Mouse (Mus musculus): ENCODE results near the gene Lmo2. TPM values are rescaled to one million over a fixed set of nuclear protein-coding genes. Genes with fewer than 3 reads are reported as not detected.
"Not testable (repeated sequence)": the region's sequence is repeated elsewhere in the genome, so short reads cannot be mapped to it uniquely, and the experiment has no call there.

Gene Lmo2
- polyA plus RNA-seq, 1 experiment from 2014 or later, result 19.8 TPM

GRCm38 (mm10) chr2:103987595-103987994 is 29.8 kb downstream of the Lmo2 start:
- H3K4me3 ChIP-seq (replicated peaks; ENCODE audit: low read length); ATAC-seq: not testable (repeated sequence)

GRCm38 (mm10) chr2:103989724-103990123 is 31.9 kb downstream of the Lmo2 start:
- ATAC-seq, result no peak
- H3K27me3 ChIP-seq (replicated peaks; ENCODE audit: control insufficient read depth, insufficient read depth, low read length), result no peaks in the 10 kb centered on the region
- H3K27ac ChIP-seq (ENCODE audit: low read length), result no peak overlapping the region
- H3K36me3 ChIP-seq (ENCODE audit: control insufficient read depth, insufficient read depth), result no peaks in the 10 kb centered on the region
- 84% methylated on average over 6 of the region's 6 CpGs for WGBS
- no peak overlapping the region for H3K9ac ChIP-seq (replicated peaks; ENCODE audit: low read depth, low read length)
- H3K9me3 ChIP-seq (ENCODE audit: control insufficient read depth, low read length), result no peaks in the 10 kb centered on the region
- no peak overlapping the region for H3K4me3 ChIP-seq (replicated peaks; ENCODE audit: low read length)
- no peak overlapping the region for H3K4me2 ChIP-seq (ENCODE audit: low read length)
- H3K4me1 ChIP-seq (replicated peaks; ENCODE audit: control insufficient read depth, insufficient read depth, low read length), result 0 out of 2 replicates have a peak, but pooled peaks cover 4% of the 10 kb centered on the region

More at GRCm38 (mm10) chr2:103987595-103987994, 29.8 kb downstream of the Lmo2 start:
- H3K4me1 ChIP-seq (replicated peaks; ENCODE audit: control insufficient read depth, insufficient read depth, low read length); H3K27me3 ChIP-seq (replicated peaks; ENCODE audit: control insufficient read depth, insufficient read depth, low read length); H3K36me3 ChIP-seq (ENCODE audit: control insufficient read depth, insufficient read depth); H3K4me2 ChIP-seq (ENCODE audit: low read length); H3K27ac ChIP-seq (ENCODE audit: low read length); H3K9me3 ChIP-seq (ENCODE audit: control insufficient read depth, low read length); H3K9ac ChIP-seq (replicated peaks; ENCODE audit: low read depth, low read length): not testable (repeated sequence)
- WGBS, result 75% methylated on average over 3 of the region's 8 CpGs

DNA sequence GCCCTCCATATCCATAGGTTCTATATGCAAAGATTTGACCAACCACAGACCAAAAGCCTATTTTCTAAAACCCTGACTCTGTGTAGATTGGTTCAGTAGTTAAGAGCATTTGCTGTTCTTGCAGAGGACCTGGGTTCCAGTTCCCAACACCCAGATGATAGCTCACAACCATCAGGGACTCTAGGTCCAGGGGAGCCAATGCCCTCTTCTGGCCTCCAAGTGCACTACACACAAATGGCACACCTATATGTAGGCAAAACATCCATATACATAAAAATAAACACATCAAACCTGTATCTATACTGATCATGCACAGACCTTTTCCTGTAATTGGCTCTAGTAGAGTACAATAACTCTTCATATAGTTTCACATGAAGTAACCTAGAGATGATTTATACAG is 33.5 kb downstream of the Lmo2 start:
- Histone ChIP-seq H3K36me3 (ENCODE audit: control insufficient read depth, insufficient read depth) (no peaks in the 10 kb centered on the region), H3K4me2 (ENCODE audit: low read length) (no peak overlapping the region), H3K27me3 (replicated peaks; ENCODE audit: control insufficient read depth, insufficient read depth, low read length) (no peaks in the 10 kb centered on the region), H3K4me1 (replicated peaks; ENCODE audit: control insufficient read depth, insufficient read depth, low read length) (0 out of 2 replicates have a peak, but pooled peaks cover 4% of the 10 kb centered on the region), H3K9ac (replicated peaks; ENCODE audit: low read depth, low read length) (no peak overlapping the region), H3K27ac (ENCODE audit: low read length) (no peak overlapping the region), H3K4me3 (replicated peaks; ENCODE audit: low read length) (no peak overlapping the region), H3K9me3 (ENCODE audit: control insufficient read depth, low read length) (no peaks in the 10 kb centered on the region)
- no peak for ATAC-seq

GRCm38 (mm10) chr2:103992162-103992561 is 34.4 kb downstream of the Lmo2 start:
- 0 out of 2 replicates have a peak, but pooled peaks cover 4% of the 10 kb centered on the region for H3K4me1 ChIP-seq (replicated peaks; ENCODE audit: control insufficient read depth, insufficient read depth, low read length)
- H3K36me3 ChIP-seq (ENCODE audit: control insufficient read depth, insufficient read depth), result no peaks in the 10 kb centered on the region
- H3K4me3 ChIP-seq (replicated peaks; ENCODE audit: low read length), result no peak overlapping the region
- no peak for ATAC-seq
- H3K9ac ChIP-seq (replicated peaks; ENCODE audit: low read depth, low read length), result no peak overlapping the region
- WGBS, result 61% methylated on average over 9 of the region's 9 CpGs
- no peak overlapping the region for H3K4me2 ChIP-seq (ENCODE audit: low read length)
- H3K27me3 ChIP-seq (replicated peaks; ENCODE audit: control insufficient read depth, insufficient read depth, low read length), result no peaks in the 10 kb centered on the region
- H3K9me3 ChIP-seq (ENCODE audit: control insufficient read depth, low read length), result no peaks in the 10 kb centered on the region
- no peak overlapping the region for H3K27ac ChIP-seq (ENCODE audit: low read length)

- H3K4me3 ChIP-seq (replicated peaks; ENCODE audit: low read length), result no peak overlapping the region
- 21% methylated on average over 17 of the region's 17 CpGs for WGBS
- no peaks in the 10 kb centered on the region for H3K9me3 ChIP-seq (ENCODE audit: control insufficient read depth, low read length)
- no peaks in the 10 kb centered on the region for H3K36me3 ChIP-seq (ENCODE audit: control insufficient read depth, insufficient read depth)
- H3K27me3 ChIP-seq (replicated peaks; ENCODE audit: control insufficient read depth, insufficient read depth, low read length), result no peaks in the 10 kb centered on the region
- no peak overlapping the region for H3K27ac ChIP-seq (ENCODE audit: low read length)
- no peak overlapping the region for H3K9ac ChIP-seq (replicated peaks; ENCODE audit: low read depth, low read length)
- 0 out of 2 replicates have a peak, but pooled peaks cover 4% of the 10 kb centered on the region for H3K4me1 ChIP-seq (replicated peaks; ENCODE audit: control insufficient read depth, insufficient read depth, low read length)
- peak; percentile 57 for ATAC-seq
- no peak overlapping the region for H3K4me2 ChIP-seq (ENCODE audit: low read length)
Observed at GRCm38 (mm10) chr2:103992618-103993332, 35.0 kb downstream of the Lmo2 start.

GRCm38 (mm10) chr2:104001076-104001475 is 43.3 kb downstream of the Lmo2 start:
- Histone ChIP-seq H3K27ac (ENCODE audit: low read length) (no peak overlapping the region), H3K4me1 (replicated peaks; ENCODE audit: control insufficient read depth, insufficient read depth, low read length) (no peaks in the 10 kb centered on the region), H3K4me3 (replicated peaks; ENCODE audit: low read length) (no peak overlapping the region), H3K36me3 (ENCODE audit: control insufficient read depth, insufficient read depth) (no peaks in the 10 kb centered on the region), H3K9me3 (ENCODE audit: control insufficient read depth, low read length) (0 out of 2 replicates have a peak, but pooled peaks cover 2% of the 10 kb centered on the region), H3K27me3 (replicated peaks; ENCODE audit: control insufficient read depth, insufficient read depth, low read length) (no peaks in the 10 kb centered on the region), H3K9ac (replicated peaks; ENCODE audit: low read depth, low read length) (no peak overlapping the region), H3K4me2 (ENCODE audit: low read length) (no peak overlapping the region)
- WGBS, result 14% methylated on average over 2 of the region's 2 CpGs
- no peak for ATAC-seq

- no peak overlapping the region for H3K4me2 ChIP-seq (ENCODE audit: low read length)
Observed at GRCm38 (mm10) chr2:104001861-104002260, 44.1 kb downstream of the Lmo2 start.

GRCm38 (mm10) chr2:104002711-104003413 is 45.1 kb downstream of the Lmo2 start:
- no peak overlapping the region for H3K4me3 ChIP-seq (replicated peaks; ENCODE audit: low read length)
- no peak overlapping the region for H3K9ac ChIP-seq (replicated peaks; ENCODE audit: low read depth, low read length)
- 0 out of 2 replicates have a peak, but pooled peaks cover 2% of the 10 kb centered on the region for H3K9me3 ChIP-seq (ENCODE audit: control insufficient read depth, low read length)
- no peak overlapping the region for H3K27ac ChIP-seq (ENCODE audit: low read length)
- WGBS, result 33% methylated on average over 16 of the region's 16 CpGs
- 0 out of 2 replicates have a peak, but pooled peaks have one; percentile 40 for ATAC-seq
- H3K27me3 ChIP-seq (replicated peaks; ENCODE audit: control insufficient read depth, insufficient read depth, low read length), result no peaks in the 10 kb centered on the region
- H3K36me3 ChIP-seq (ENCODE audit: control insufficient read depth, insufficient read depth), result no peaks in the 10 kb centered on the region
- H3K4me1 ChIP-seq (replicated peaks; ENCODE audit: control insufficient read depth, insufficient read depth, low read length), result no peaks in the 10 kb centered on the region
- no peak overlapping the region for H3K4me2 ChIP-seq (ENCODE audit: low read length)

More at GRCm38 (mm10) chr2:104001861-104002260, 44.1 kb downstream of the Lmo2 start:
- Histone ChIP-seq H3K27ac (ENCODE audit: low read length) (no peak overlapping the region), H3K36me3 (ENCODE audit: control insufficient read depth, insufficient read depth) (no peaks in the 10 kb centered on the region), H3K27me3 (replicated peaks; ENCODE audit: control insufficient read depth, insufficient read depth, low read length) (no peaks in the 10 kb centered on the region), H3K4me1 (replicated peaks; ENCODE audit: control insufficient read depth, insufficient read depth, low read length) (no peaks in the 10 kb centered on the region), H3K9ac (replicated peaks; ENCODE audit: low read depth, low read length) (no peak overlapping the region), H3K4me3 (replicated peaks; ENCODE audit: low read length) (no peak overlapping the region), H3K9me3 (ENCODE audit: control insufficient read depth, low read length) (0 out of 2 replicates have a peak, but pooled peaks cover 2% of the 10 kb centered on the region)
- WGBS, result 84% methylated on average over 4 of the region's 4 CpGs
- no peak for ATAC-seq

GRCm38 (mm10) chr2:104007793-104008519 is 50.2 kb downstream of the Lmo2 start:
- Histone ChIP-seq H3K4me2 (ENCODE audit: low read length) (no peak overlapping the region), H3K36me3 (ENCODE audit: control insufficient read depth, insufficient read depth) (no peaks in the 10 kb centered on the region), H3K9me3 (ENCODE audit: control insufficient read depth, low read length) (no peaks in the 10 kb centered on the region), H3K27me3 (replicated peaks; ENCODE audit: control insufficient read depth, insufficient read depth, low read length) (no peaks in the 10 kb centered on the region), H3K4me1 (replicated peaks; ENCODE audit: control insufficient read depth, insufficient read depth, low read length) (no peaks in the 10 kb centered on the region), H3K4me3 (replicated peaks; ENCODE audit: low read length) (no peak overlapping the region), H3K9ac (replicated peaks; ENCODE audit: low read depth, low read length) (no peak overlapping the region), H3K27ac (ENCODE audit: low read length) (no peak overlapping the region)
- no peak for ATAC-seq
- WGBS, result 83% methylated on average over 7 of the region's 7 CpGs
